In the genomic region with DNA sequence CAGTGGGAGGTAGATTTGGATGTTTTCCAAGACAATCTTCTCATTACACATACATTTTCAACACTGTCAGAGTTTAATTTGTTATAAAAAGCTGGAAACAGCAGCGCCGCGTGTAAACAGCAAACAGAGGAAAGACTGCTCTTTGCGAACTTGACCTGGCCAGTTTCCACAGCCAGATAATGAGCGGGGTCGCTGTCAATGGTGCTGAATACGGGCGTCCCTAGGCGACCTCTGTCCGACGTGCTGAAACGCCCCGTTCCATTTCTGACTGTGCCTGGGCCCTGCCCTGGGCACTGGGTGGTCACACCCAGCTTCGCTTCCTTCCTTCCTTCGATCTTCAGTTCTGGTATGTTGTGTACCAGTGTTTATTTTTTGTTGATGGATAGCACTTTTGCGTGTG, we compare ENCODE assay signal across 9 mouse cellular contexts. TPM values are rescaled to one million over a fixed set of nuclear protein-coding genes. Genes with fewer than 3 reads are reported as not detected.
A peak's percentile ranks its signal among the peaks of the same experiment; 100 is the strongest.
DNase-seq lines count a peak whose midpoint lies in the region; ATAC-seq lines count a peak whose summit lies in the region.
"Had no signal": no experiment of that assay in that cellular context is flagged by ENCODE, and none has a peak within 500 bp of the region (broad histone marks: within the 10 kb centered on the region; RNA-seq: fewer than 3 reads in every experiment).

No protein-coding gene starts in this region.

- WGBS in hindbrain, embryonic 10.5 days: 10% methylated on average over 16 of the region's 16 CpGs
- WGBS in hindbrain, embryonic 13.5 days: 11% methylated on average over 16 of the region's 16 CpGs
- 10% methylated on average over 16 of the region's 16 CpGs for WGBS in heart, embryonic 10.5 days
- WGBS in limb, embryonic 10.5 days: 11% methylated on average over 16 of the region's 16 CpGs
- WGBS in neural tube, embryonic 11.5 days: 12% methylated on average over 16 of the region's 16 CpGs

- H3K4me3 ChIP-seq in hindbrain, embryonic 10.5 days: no peak overlapping the region
- H3K4me3 ChIP-seq in hindbrain, embryonic 13.5 days: no peak overlapping the region
- no peak overlapping the region for H3K4me3 ChIP-seq in heart, embryonic 10.5 days
- no peak overlapping the region for H3K4me3 ChIP-seq in limb, embryonic 10.5 days
- H3K4me3 ChIP-seq in neural tube, embryonic 11.5 days (ENCODE audit: low read depth, low read length): no peak overlapping the region
- H3K4me3 ChIP-seq: liver, embryonic 15.5 days had no signal

- H3K4me1 ChIP-seq in hindbrain, embryonic 10.5 days (replicated peaks): peaks cover 10% of the 10 kb centered on the region
- peaks cover 37% of the 10 kb centered on the region for H3K4me1 ChIP-seq in hindbrain, embryonic 13.5 days (replicated peaks)
- no peaks in the 10 kb centered on the region for H3K4me1 ChIP-seq in heart, embryonic 10.5 days
- H3K4me1 ChIP-seq in limb, embryonic 10.5 days: peaks cover 11% of the 10 kb centered on the region
- no peaks in the 10 kb centered on the region for H3K4me1 ChIP-seq in neural tube, embryonic 11.5 days (ENCODE audit: control insufficient read depth, insufficient read depth, low read length)
- H3K4me1 ChIP-seq: liver, embryonic 15.5 days had no signal

- H3K27me3 ChIP-seq in hindbrain, embryonic 10.5 days (ENCODE audit: insufficient read depth, poor library complexity, severe bottlenecking): peaks cover 3% of the 10 kb centered on the region; the same call in 1 of the 2 replicates
- peaks cover 30% of the 10 kb centered on the region for H3K27me3 ChIP-seq in hindbrain, embryonic 13.5 days
- H3K27me3 ChIP-seq in heart, embryonic 10.5 days (ENCODE audit: insufficient read depth, poor library complexity, severe bottlenecking): peaks cover 18% of the 10 kb centered on the region
- H3K27me3 ChIP-seq in limb, embryonic 10.5 days (ENCODE audit: low read depth, poor library complexity, severe bottlenecking): no peaks in the 10 kb centered on the region
- H3K27me3 ChIP-seq in neural tube, embryonic 11.5 days (ENCODE audit: control insufficient read depth, insufficient read depth, low read length): 0 out of 2 replicates have a peak, but pooled peaks cover 3% of the 10 kb centered on the region

- ATAC-seq in hindbrain, embryonic 13.5 days (ENCODE audit: low FRiP score): no peak
- no peak for ATAC-seq in neural tube, embryonic 11.5 days (ENCODE audit: insufficient read depth, low FRiP score, low TSS enrichment)

- H3K9me3 ChIP-seq in hindbrain, embryonic 10.5 days: no peaks in the 10 kb centered on the region
- H3K9me3 ChIP-seq in hindbrain, embryonic 13.5 days: no peaks in the 10 kb centered on the region
- no peaks in the 10 kb centered on the region for H3K9me3 ChIP-seq in heart, embryonic 10.5 days
- H3K9me3 ChIP-seq in limb, embryonic 10.5 days (replicated peaks): no peaks in the 10 kb centered on the region
- H3K9me3 ChIP-seq in neural tube, embryonic 11.5 days (ENCODE audit: control insufficient read depth, low read length): no peaks in the 10 kb centered on the region
- H3K9me3 ChIP-seq: liver, embryonic 15.5 days had no signal

- peak; percentile 68 for DNase-seq in hindbrain, embryonic 10.5 days (ENCODE audit: low spot score)
- DNase-seq in ZHBTc4 (ENCODE audit: low read depth, low spot score): peak; percentile 77
- DNase-seq in heart, embryonic 10.5 days (ENCODE audit: low spot score): peak; percentile 86
- peak; percentile 90 for DNase-seq in limb, embryonic 10.5 days (ENCODE audit: low spot score)
- DNase-seq in neural tube, embryonic 11.5 days (ENCODE audit: low spot score): peak; percentile 66
- DNase-seq in right cerebral cortex, postnatal 14 days: no peak
- DNase-seq in cerebellum, adult 11 months: no peak

- H3K27ac ChIP-seq in hindbrain, embryonic 10.5 days: no peak overlapping the region
- H3K27ac ChIP-seq in hindbrain, embryonic 13.5 days: no peak overlapping the region
- H3K27ac ChIP-seq in heart, embryonic 10.5 days: no peak overlapping the region
- H3K27ac ChIP-seq in limb, embryonic 10.5 days: no peak overlapping the region
- H3K27ac ChIP-seq in neural tube, embryonic 11.5 days (ENCODE audit: low read depth, low read length): no peak overlapping the region
- H3K27ac ChIP-seq: liver, embryonic 15.5 days had no signal

- H3K9ac ChIP-seq in hindbrain, embryonic 13.5 days: no peak overlapping the region
- no peak overlapping the region for H3K9ac ChIP-seq in neural tube, embryonic 11.5 days (ENCODE audit: low read length)
- H3K9ac ChIP-seq: liver, embryonic 15.5 days had no signal

- H3K36me3 ChIP-seq in hindbrain, embryonic 10.5 days: no peaks in the 10 kb centered on the region
- H3K36me3 ChIP-seq in hindbrain, embryonic 13.5 days: no peaks in the 10 kb centered on the region
- no peaks in the 10 kb centered on the region for H3K36me3 ChIP-seq in heart, embryonic 10.5 days
- H3K36me3 ChIP-seq in limb, embryonic 10.5 days: no peaks in the 10 kb centered on the region
- H3K36me3 ChIP-seq in neural tube, embryonic 11.5 days (ENCODE audit: control insufficient read depth, insufficient read depth, low read length): no peaks in the 10 kb centered on the region
- H3K36me3 ChIP-seq: liver, embryonic 15.5 days had no signal

- H3K4me2 ChIP-seq in hindbrain, embryonic 13.5 days: no peak overlapping the region
- no peak overlapping the region for H3K4me2 ChIP-seq in neural tube, embryonic 11.5 days (ENCODE audit: low read depth)
- H3K4me2 ChIP-seq: liver, embryonic 15.5 days had no signal

RNA-seq across cellular contexts. Expression of a gene that starts 58.1 kb away (rescaled TPM):
- 3.7 and 10.7 TPM in 2 replicates for polyA plus RNA-seq in hindbrain, embryonic 10.5 days (2016; fragmentation: Nextera tagmentation; extraction: Ambion mirVana)
- 14.8 and 15.4 TPM in 2 replicates for polyA plus RNA-seq in hindbrain, embryonic 13.5 days (2015; fragmentation: Nextera tagmentation; extraction: Ambion mirVana)
- polyA plus RNA-seq in heart, embryonic 10.5 days (2016; fragmentation: Nextera tagmentation; extraction: Ambion mirVana): 0.04 TPM in 2 replicates
- polyA plus RNA-seq in limb, embryonic 10.5 days (2016; fragmentation: Nextera tagmentation; extraction: Ambion mirVana): 0.33 and 0.60 TPM in 2 replicates
- 13.1 and 14.2 TPM in 2 replicates for polyA plus RNA-seq in neural tube, embryonic 11.5 days (2014; fragmentation: Nextera tagmentation; extraction: Ambion mirVana)
- polyA plus RNA-seq: liver, embryonic 15.5 days had no signal

Comparison
In these comparisons a context has a peak if more than half of its experiments do, and no peak if none do; other contexts are left out.
1. DNase-seq: peak in hindbrain, embryonic 10.5 days (single experiment), ZHBTc4 (single experiment), heart, embryonic 10.5 days (single experiment), limb, embryonic 10.5 days (single experiment) and neural tube, embryonic 11.5 days (single experiment); none in right cerebral cortex, postnatal 14 days (single experiment) and cerebellum, adult 11 months (single experiment).